Mouse (Mus musculus) liver, adult (tissue): ENCODE results near the gene Syngap1.

Experiments used
- GATA4 ChIP-seq: IDR thresholded peaks from 2 replicates; pipeline ENCODE4 v1.6.1; 2014; ENCODE audit warnings: mild to moderate bottlenecking, low read length; ENCODE audit not compliant: insufficient replicate concordance

Syngap1 gene

DNA sequence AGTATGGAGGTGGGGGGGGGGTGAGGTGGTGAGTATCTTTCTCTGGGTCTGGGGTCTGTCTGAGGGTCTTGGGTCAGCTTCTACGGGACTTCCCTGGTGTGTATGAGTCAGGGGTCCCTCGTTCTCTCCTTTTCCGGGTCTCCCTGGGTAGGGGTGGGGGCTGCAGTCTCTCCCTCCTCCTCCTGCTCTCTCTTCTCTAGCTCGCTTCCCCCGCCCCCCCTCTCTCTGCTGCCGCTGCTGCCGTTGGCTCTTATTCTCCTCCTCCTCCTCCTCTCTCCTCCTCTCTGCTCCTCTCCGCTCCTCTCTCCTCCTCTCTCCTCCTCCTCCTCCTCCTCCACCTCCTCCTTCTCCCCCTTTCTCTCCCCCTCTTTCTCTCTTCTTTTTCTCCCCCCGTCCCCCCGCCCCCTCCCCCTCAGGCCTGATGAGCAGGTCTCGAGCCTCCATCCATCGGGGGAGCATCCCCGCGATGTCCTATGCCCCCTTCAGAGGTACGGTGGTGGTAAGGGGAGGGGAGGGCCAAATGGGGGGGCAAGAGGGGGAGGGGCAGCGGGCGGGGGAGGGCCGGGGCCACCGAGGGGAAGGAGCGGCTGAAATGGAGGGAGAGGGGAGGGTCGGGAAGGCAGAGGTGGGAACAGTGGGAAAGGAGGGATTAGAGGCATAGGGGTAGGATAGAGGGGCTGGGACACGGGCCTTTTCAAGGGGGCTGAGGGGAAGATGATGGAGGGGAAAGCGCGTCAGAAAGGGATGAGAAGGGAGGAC lies at the start of gene Syngap1:
TSS of gene Syngap1 (plus strand) at position 223 of the 759 bp plus-strand sequence.
- TF ChIP-seq GATA4: no peak

DNA sequence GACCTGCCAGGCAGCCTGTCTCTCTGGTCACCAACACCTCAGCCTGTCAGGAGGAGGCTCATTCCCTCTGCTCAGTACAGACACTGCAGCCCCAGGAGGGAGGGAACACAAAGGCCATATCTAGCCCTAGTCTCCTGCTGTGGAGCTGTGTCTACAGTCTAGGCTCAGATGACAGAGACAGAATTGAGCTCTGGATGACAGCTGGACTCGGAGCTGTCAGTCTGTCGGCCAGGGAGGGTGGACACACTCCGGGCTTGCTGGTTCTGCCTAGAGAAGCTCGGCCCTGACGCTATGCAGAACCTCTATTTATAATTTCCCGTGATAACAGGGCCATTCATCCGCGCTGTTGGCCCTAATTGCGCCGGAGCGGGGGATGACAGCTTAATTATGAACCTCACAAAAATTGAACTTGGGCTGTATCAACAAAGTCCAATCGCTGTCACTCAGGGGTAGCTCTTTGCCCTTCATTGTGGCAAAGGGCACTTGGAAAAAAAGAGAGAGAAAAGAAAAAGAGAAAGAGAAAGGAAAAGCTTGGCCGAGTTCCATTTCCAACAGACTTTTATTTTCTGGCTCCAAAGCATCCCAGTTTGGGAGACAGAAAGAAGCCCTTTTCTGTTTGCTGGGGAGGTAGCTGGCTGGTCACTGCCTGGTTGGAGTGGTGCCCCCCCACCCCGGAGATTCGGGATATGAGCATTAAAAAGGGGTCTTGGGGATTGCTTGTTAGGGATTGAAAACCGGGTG lies 48.2 kb upstream of the Syngap1 start:
- no peak for TF ChIP-seq GATA4

DNA sequence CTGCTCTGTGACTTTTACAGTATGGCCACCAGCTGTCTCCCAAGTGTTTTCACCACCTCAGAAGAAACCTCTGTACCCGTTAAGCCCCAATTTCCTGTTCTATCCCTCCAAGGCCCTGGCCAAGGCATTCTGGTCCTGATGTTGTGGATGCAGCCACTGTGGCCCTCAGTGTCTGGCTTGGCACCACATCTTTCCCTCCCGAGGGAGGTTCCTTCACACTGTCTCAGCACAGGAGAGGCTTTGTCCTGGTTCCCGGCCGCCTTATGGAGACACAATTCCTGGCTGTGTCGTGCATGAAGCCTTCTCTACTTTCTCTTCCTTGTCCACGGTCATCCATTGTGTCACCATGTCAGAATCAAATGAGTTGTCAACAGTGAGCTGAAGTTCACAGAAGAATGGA lies 47.6 kb upstream of the Syngap1 start:
- no peak for TF ChIP-seq GATA4

DNA sequence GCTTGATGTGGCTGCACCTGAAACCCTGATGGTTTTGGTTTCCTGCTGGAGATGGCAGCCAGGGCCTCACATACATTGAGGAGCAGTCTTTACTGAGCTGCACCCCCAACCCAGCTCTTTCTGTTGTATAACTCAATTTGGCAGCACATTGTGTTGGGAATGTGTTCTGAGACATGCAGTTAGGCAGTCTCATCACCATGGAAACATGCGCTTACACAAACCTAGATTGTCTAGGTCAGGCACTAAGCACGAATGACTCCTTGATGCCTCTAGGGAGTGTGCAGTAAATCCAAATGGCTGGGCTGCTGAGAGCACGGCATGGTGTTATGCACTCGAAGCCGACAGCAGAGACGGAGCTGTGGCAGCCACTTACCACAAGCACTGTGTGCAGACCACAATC lies 46.7 kb upstream of the Syngap1 start:
- TF ChIP-seq GATA4: no peak

DNA sequence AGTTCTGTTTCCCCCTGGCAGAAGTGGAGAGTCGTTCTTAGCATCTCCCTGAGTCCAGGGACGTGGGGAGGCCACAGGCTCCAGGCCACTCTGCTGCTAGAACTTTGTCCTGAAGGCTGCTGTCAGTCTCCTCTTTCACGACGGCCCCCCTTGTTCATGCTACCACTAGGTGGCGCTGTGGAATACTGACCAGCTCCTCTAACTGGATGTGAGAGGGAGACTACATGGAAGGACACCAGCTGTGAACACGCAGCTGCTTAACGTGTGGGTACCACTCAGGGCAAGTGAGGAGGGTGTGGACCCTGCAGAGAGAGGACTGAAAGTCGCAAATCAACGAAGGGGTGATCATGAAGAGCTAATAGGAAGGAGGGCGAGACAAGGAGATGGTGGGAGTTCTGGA lies 45.5 kb upstream of the Syngap1 start:
- TF ChIP-seq GATA4: no peak

DNA sequence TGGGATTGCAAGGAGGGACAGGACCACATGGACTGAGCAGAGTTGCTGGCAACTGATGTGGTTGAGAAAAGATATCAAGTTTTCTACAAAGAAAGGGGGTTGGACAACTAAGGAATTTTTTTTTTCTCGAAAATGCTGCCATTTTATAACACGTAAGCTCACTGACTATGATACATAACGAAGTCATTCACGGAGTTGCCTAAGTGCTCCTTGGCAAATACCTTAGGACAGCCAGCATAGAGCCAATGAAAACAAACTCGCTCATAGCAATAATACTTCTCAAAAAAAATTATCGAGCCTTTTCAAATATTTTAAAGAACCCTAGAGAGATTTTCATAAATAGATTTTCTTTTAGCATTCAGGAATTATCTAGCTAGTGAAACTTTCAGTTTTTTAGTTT lies 40.1 kb upstream of the Syngap1 start:
- TF ChIP-seq GATA4: no peak

DNA sequence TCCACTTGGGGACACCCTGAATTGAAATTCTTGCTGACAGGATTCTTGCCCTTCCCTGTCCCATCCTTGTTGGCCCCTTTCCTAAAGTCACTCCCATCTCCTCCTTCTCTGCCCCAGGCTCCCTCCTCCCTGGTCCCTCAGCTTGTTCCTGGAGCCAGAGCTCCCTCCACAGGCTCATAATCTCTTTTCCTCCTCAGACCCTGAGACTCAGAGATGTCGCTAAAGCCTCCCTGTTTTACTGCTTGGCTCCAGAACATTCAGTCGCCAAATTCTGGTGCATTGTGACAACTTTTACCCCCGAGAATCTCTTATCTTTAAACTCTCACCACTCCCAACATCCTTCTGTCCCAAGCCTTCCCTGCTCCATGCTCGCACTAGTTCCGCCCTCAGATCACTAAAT lies 36.7 kb upstream of the Syngap1 start:
- TF ChIP-seq GATA4: no peak

DNA sequence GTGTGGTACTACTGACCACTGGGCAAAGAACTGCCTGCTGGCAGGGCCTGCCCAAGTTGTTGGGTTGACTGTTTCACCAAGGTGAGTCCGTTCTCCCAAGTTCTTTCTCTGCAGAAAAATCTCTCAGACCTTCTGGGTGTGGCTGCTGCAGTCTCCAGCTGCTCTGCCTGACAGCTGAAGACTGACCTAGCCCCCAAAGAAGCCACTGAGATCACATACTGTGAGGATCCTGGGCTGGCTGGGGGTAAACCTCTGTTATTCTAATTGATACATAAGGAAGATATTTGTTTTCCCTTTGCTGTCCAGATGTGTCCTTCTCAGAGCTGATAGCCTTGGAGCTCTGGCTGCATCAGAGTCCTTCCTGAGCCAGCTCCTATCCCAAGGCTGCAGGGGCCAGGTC lies 25.8 kb upstream of the Syngap1 start:
- TF ChIP-seq GATA4: no peak

DNA sequence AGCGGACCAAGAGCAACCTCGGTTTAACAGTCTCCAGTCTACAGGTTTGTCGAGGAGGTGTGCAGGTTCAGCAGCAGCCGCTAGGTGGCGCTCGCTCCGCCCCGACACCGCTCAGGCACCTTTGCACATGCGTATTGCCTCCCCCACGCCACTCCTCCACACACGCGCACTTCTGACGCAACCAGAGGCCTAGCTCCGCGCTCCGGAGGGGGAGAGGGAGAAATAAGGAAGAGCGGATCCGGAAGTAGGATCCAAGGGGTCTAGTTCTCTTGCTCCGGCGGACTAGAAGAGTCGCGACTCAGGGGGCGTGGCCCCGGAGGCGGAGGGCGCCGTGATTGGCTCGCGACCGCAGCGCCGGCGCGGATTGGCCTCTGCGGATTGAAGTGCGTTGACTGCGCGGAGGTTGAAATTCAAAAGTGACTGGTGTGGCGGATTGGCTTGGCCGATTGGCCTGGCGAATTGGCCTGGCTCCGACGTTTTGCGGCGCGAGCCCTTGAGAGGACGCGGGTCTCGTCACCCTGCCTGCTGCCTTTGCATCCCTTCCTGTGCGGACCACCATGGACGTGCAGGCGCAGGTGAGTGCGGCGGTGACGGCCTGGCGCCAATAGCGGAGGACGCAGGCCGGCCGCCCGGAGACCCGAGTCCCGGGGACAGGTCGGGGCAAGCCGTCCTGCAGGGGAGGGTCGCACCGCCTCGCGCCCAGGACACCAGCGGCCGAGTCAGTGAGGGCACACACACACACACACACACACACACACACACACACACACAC lies 24.2 kb upstream of the Syngap1 start, which contains the start of gene Kifc5b:
TSS of gene Kifc5b (plus strand) at position 381 of the 772 bp plus-strand sequence.
- peak; percentile 59; the same call in 1 of the 2 replicates for TF ChIP-seq GATA4

DNA sequence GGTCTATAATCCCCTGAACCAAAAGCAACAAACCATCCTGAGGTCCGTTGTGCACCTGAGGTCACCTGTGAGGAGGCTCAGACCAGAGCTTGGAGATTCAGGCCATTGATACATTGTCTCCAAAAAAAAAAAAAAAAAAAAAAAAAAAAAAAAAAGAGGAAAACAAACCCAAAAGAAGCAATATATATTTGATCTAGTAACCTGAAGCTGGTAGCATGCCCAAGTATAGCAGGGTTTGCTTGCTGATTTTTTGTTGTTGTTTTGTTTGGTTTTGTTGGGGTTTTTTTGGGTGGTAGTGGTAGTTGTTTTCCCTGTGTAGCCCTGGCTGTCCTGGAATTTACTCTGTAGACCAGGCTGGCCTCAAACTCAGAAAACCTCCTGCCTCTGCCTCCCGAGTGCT lies 22.7 kb upstream of the Syngap1 start:
- no peak for TF ChIP-seq GATA4

DNA sequence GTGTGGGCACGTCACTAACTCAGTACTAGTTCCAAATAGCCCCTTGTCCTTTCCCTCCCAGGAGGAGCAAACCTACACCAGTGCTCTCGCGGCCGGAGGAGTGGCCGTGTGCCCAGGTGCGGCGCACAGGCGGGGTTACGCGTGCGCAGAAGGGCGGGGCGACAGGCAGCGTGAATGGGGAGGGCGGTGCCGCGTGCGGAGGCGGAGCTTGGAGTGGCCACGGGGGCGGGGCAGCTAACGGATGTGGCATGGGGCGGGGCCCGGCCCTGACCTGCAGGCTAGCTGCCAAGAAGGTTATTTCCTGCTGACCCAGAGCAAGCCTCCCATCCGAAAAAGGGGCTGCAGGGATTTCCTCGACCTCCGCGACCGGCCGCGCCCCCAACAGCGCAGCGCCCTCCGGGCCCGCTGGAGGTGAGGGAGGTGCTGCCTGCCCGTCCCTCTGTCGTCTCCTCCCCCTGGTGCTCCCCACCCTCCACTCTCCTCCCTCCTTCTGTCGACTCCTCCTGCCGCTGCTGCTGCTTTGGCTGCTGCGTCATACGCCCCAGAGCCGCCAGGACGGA lies 8.1 kb upstream of the Syngap1 start, which contains the start of gene Phf1:
TSS of gene Phf1 (plus strand) at position 214 of the 560 bp plus-strand sequence.
- no peak for TF ChIP-seq GATA4

DNA sequence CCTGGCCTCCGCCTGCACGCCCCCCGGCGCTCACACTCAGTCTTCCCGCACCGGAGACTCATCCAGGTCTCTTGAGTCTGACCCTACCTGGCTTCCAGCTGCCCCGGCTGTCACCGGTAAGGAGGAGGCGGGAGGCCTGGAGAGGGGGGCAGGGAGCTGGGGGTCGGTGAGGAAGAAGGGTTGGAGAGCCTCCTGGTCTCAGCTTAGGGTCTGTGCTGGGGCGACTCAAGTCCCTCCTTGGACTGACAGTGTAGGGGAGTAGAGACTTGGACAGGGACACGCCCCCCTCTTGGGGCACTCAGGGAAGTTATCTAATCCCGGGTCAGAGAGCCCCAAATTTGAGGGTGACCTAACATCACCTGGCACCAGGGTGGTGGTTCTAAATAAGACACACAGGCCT lies 7.6 kb upstream of the Syngap1 start:
- TF ChIP-seq GATA4: no peak

DNA sequence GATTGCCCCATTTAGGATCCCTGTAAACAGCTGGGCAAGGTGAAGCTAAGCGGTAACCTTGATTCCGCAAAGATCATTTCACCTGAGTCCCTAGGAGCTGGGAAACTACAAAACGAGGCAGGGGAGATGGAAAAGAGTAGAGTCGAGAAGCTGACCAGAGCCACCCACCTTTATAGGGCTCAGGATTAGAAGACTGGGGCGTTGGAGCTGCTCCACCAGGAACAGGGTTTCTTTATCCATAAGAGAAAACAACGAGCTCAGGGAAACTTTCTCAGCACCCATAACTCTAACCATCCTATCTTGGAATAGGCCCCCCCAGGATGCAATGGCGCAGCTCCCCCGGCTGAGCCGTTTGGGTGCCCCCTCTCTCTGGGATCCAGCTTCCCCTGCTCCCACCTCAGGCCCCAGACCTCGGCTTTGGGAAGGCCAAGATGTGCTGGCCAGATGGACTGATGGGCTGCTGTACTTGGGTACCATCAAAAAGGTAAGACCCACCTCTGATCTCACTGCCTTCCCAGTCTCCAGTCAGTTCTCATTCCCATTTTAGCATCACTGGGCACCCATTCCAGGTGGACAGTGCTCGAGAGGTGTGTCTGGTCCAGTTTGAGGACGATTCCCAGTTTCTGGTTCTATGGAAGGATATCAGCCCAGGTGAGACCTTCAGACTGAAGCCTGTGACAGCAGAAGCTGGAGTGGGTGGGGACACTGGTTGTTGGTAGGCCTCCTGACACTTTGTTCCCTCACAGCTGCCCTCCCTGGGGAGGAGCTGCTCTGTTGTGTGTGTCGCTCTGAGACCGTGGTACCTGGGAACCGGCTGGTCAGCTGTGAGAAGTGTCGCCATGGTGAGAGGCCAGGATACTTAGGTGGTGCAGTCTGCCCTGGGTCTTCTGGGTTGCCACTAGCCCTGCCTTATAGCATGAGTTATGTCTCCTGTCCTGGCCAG lies 6.9 kb upstream of the Syngap1 start:
- no peak for TF ChIP-seq GATA4

DNA sequence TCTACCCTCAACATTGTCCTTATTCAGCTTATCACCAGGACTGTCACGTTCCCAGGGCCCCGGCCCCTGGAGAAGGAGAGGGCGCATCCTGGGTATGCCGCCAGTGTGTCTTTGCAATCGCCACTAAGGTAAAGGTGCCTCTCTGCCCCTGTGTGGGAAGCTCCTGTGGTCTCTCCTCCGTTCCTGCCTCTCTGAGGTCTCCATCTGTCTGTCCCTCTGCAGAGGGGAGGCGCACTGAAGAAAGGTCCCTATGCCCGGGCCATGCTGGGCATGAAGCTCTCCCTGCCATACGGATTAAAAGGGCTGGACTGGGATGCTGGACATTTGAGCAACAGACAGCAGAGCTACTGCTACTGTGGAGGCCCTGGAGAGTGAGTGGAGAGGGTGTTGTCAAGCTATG lies 6.0 kb upstream of the Syngap1 start:
- no peak for TF ChIP-seq GATA4

DNA sequence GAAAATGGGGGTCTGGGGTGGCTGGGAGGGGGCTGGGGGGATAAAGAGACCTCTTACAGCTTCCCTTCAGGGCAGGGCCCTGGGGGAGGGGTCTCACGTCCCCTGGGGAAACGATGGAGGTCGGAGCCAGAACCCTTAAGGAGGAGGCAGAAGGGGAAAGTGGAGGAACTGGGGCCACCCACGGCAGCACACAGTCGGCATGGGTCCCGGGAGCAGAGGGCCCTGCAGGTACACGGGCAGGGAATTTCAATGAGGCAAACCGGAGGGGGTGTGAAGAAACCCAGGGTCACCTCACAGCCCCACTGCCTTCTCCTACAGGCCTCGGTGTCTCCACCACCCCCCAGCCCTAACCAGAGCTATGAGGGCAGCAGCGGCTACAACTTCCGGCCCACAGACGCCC lies 4.6 kb upstream of the Syngap1 start:
- TF ChIP-seq GATA4: no peak
